Mouse (Mus musculus) bone marrow, adult 2 months (tissue): Measurements from ENCODE around the gene Atg4c.

Source experiments
- CTCF ChIP-seq: fragments of 200-500 bp; IDR thresholded peaks from 2 replicates; pipeline ENCODE4 v1.5.1; 2011; ENCODE audit warnings: low read length, control low read depth; ENCODE audit not compliant: control insufficient read depth, insufficient read depth
- POLR2A ChIP-seq: fragments of 200-500 bp; IDR thresholded peaks from 2 replicates; pipeline ENCODE4 v1.6.1; 2011; ENCODE audit warnings: low read depth, mild to moderate bottlenecking, control low read depth, low read length, borderline replicate concordance; ENCODE audit not compliant: control insufficient read depth

GRCm38 (mm10) chr4:99227226-99227625, 33.5 kb downstream of the Atg4c start:
- TF ChIP-seq CTCF: no peak
- no peak for TF ChIP-seq POLR2A
